Mouse (Mus musculus): Measurements from ENCODE around the gene Unc5b. TPM values are rescaled to one million over a fixed set of nuclear protein-coding genes. Genes with fewer than 3 reads are reported as not detected.
"Not testable (repeated sequence)": the region's sequence is repeated elsewhere in the genome, so short reads cannot be mapped to it uniquely, and the experiment has no call there.

Unc5b gene
- polyA plus RNA-seq (2015; fragmentation: Nextera tagmentation; extraction: Ambion mirVana): 2.8 and 2.9 TPM in 2 replicates

DNA sequence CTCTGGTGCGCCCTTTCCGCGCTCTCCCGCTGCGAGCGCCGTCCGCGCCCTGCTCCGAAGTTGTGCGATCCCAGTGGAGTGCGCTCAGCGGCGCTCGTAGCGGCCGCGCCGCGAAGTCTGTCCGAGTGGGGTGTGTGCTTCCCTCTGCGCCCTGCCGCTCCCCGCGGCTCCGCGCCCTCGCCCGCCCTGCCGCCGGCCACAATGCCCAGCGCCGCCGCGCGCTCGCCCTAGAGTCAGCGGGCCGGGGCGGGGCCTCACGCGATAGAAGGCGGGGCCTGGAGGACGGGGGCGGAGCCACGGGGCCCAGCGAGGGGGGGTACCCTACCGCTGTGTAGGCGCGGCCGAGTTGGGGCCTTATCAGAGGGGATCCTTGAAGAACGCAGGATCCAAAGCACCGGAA lies at the start of gene Unc5b:
Gene Unc5b (minus strand): TSS at position 203 of the 400 bp plus-strand sequence.
- peak; percentile 93 for ATAC-seq (replicated peaks)
- Histone ChIP-seq H3K4me1 (peaks cover 43% of the 10 kb centered on the region), H3K4me2 (peak within 1 kb of the TSS; percentile 96), H3K9ac (peak within 1 kb of the TSS; percentile 51), H3K4me3 (peak within 1 kb of the TSS; percentile 59), H3K9me3 (no peaks in the 10 kb centered on the region), H3K27ac (peak within 1 kb of the TSS; percentile 44; the same call in 1 of the 2 replicates), H3K36me3 (replicated peaks) (no peaks in the 10 kb centered on the region), H3K27me3 (replicated peaks) (peaks cover 62% of the 10 kb centered on the region)
- WGBS: under 1% methylated on average over 46 of the region's 53 CpGs

DNA sequence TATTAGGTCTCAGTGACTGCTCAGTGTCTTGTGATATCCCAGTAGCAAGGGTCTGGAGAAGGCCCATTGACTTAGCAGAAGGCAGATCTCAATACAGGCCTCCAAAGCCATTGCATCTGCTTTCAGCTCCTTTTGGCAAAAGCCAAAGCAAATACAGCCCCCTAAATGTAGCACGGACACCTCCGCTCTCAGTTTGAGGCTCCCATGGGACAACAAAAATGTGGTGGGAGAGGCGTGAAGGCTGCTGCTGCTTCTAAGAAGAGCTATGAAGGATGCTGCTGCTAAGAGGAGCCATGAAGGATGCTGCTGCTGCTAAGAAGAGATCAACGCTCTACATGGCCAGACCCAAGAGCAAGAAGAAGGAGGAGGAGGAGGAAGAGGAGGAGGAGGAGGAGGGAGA lies 48.4 kb upstream of the Unc5b start:
- H3K27ac ChIP-seq: no peak overlapping the region
- H3K27me3 ChIP-seq (replicated peaks): no peaks in the 10 kb centered on the region
- no peak for ATAC-seq (replicated peaks)
- H3K4me3 ChIP-seq: no peak overlapping the region
- H3K9ac ChIP-seq: no peak overlapping the region
- no peaks in the 10 kb centered on the region for H3K9me3 ChIP-seq
- no peaks in the 10 kb centered on the region for H3K4me1 ChIP-seq
- WGBS: 91% methylated on average over 4 of the region's 4 CpGs
- H3K36me3 ChIP-seq (replicated peaks): no peaks in the 10 kb centered on the region
- no peak overlapping the region for H3K4me2 ChIP-seq

DNA sequence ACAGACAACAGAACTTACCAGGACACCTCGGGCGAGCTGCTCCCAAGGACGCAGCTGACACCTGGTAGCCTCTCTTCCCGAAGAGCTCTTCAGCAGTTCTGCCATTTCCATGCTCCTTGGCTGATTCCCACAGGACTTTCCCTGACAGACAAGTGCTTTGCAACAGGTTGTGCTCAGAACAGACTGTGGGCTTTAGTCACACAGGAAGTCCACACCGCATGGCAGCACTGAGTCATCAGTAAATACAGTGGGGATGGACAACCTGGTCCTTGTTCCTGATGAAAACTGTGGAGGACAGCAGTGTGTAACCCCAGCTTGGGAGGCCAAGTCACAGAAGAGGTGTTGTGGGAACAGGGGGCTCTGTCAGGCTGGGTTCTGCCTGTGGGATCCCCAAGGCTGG lies 45.7 kb upstream of the Unc5b start:
- WGBS: 87% methylated on average over 5 of the region's 5 CpGs
- no peak for ATAC-seq (replicated peaks)
- H3K4me1 ChIP-seq: no peaks in the 10 kb centered on the region
- H3K36me3 ChIP-seq (replicated peaks): no peaks in the 10 kb centered on the region
- H3K9ac ChIP-seq: no peak overlapping the region
- no peaks in the 10 kb centered on the region for H3K9me3 ChIP-seq
- no peak overlapping the region for H3K4me2 ChIP-seq
- H3K27ac ChIP-seq: no peak overlapping the region
- no peak overlapping the region for H3K4me3 ChIP-seq
- no peaks in the 10 kb centered on the region for H3K27me3 ChIP-seq (replicated peaks)

GRCm38 (mm10) chr10:60875011-60875410 lies 43.6 kb upstream of the Unc5b start:
- Histone ChIP-seq H3K36me3 (replicated peaks) (no peaks in the 10 kb centered on the region), H3K27me3 (replicated peaks) (no peaks in the 10 kb centered on the region), H3K27ac (no peak overlapping the region), H3K9me3 (no peaks in the 10 kb centered on the region), H3K4me3 (no peak overlapping the region), H3K9ac (no peak overlapping the region), H3K4me2 (no peak overlapping the region), H3K4me1 (no peaks in the 10 kb centered on the region)
- no peak for ATAC-seq (replicated peaks)
- WGBS: 98% methylated on average over 1 of the region's 1 CpGs

DNA sequence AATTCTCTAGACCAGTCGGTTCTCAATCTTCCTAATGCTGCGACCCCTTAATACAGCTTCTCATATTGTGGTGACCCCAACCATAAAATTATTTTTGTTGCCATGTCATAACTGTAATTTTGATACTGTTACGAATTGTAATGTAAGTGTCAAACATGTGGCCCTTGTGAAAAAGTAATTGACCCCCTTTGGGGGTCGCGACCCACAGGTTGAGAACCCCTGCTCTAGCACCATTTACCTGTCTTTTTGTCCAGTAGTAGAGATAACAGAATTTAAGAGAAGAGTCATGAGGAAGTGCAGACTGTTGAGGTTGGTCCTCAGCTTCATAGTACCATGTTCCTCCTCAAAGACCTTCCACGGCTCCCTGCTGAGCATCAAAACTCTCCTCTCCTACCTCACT lies 31.9 kb upstream of the Unc5b start:
- Histone ChIP-seq H3K27ac (no peak overlapping the region), H3K4me2 (no peak overlapping the region), H3K4me3 (no peak overlapping the region), H3K9me3 (no peaks in the 10 kb centered on the region), H3K9ac (no peak overlapping the region), H3K36me3 (replicated peaks) (no peaks in the 10 kb centered on the region), H3K27me3 (replicated peaks) (no peaks in the 10 kb centered on the region), H3K4me1 (0 out of 2 replicates have a peak, but pooled peaks cover 10% of the 10 kb centered on the region)
- WGBS: 80% methylated on average over 6 of the region's 6 CpGs
- ATAC-seq (replicated peaks): no peak

DNA sequence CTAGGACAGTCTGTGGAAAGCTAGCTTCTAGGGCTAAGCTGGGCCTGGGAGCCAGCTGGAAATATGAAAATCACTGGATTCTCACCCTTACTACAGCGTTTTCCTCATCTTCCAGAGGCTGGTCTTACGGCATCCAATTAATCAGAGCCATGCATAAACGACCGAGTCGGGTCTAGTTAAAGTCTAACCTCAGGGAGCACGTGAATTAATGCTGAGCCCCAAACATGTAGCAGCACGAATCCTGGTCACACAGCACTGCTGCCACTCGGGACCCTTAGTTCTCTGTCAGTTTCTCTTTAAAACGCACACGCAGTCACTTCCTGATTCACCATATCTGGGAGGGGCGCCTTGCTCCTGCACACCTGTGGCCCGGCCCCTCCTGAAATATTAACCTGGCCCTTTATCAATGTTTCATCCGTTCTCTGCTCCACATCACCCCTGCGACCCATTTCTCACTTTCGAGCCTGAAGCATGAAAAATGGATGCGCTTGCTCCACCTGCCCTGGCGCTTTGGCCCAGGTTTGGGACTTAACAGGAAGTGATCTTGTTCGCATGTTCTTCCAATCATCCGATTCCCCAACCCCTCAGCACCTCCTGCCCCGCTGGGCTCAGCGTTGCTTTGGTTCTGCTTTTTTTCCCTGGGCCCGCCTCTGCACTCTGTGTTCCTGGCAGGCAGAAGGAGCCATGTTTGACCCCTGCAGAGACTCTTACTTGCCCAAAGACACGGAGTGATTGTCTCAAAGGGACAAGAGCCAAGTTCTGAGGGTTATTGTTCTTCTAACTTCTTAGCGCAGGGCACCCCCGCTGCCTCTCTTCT lies 31.3 kb upstream of the Unc5b start:
- no peak for ATAC-seq (replicated peaks)
- Histone ChIP-seq H3K36me3 (replicated peaks) (no peaks in the 10 kb centered on the region), H3K27ac (no peak overlapping the region), H3K9me3 (no peaks in the 10 kb centered on the region), H3K9ac (no peak overlapping the region), H3K27me3 (replicated peaks) (no peaks in the 10 kb centered on the region), H3K4me2 (no peak overlapping the region), H3K4me3 (no peak overlapping the region), H3K4me1 (0 out of 2 replicates have a peak, but pooled peaks cover 10% of the 10 kb centered on the region)
- 58% methylated on average over 25 of the region's 25 CpGs for WGBS

GRCm38 (mm10) chr10:60845271-60845670 lies 13.9 kb upstream of the Unc5b start:
- H3K4me1 ChIP-seq; H3K4me3 ChIP-seq; H3K27me3 ChIP-seq (replicated peaks); H3K9me3 ChIP-seq; H3K27ac ChIP-seq; H3K36me3 ChIP-seq (replicated peaks); H3K4me2 ChIP-seq; ATAC-seq (replicated peaks); H3K9ac ChIP-seq: not testable (repeated sequence)

- Histone ChIP-seq H3K36me3 (replicated peaks) (no peaks in the 10 kb centered on the region), H3K4me1 (no peaks in the 10 kb centered on the region), H3K9me3 (no peaks in the 10 kb centered on the region), H3K4me2 (peak overlapping the region; percentile 10; the same call in 1 of the 2 replicates), H3K4me3 (no peak overlapping the region), H3K9ac (no peak overlapping the region), H3K27me3 (replicated peaks) (peaks cover 13% of the 10 kb centered on the region; the same call in 1 of the 2 replicates), H3K27ac (no peak overlapping the region)
- 49% methylated on average over 19 of the region's 19 CpGs for WGBS
- ATAC-seq (replicated peaks): no peak
Measured at GRCm38 (mm10) chr10:60838816-60839215, 7.4 kb upstream of the Unc5b start.

GRCm38 (mm10) chr10:60834949-60835348 lies 3.6 kb upstream of the Unc5b start:
- H3K27ac ChIP-seq: no peak overlapping the region
- no peaks in the 10 kb centered on the region for H3K9me3 ChIP-seq
- peaks cover 38% of the 10 kb centered on the region for H3K27me3 ChIP-seq (replicated peaks)
- no peaks in the 10 kb centered on the region for H3K36me3 ChIP-seq (replicated peaks)
- no peak for ATAC-seq (replicated peaks)
- H3K4me2 ChIP-seq: no peak overlapping the region
- peaks cover 19% of the 10 kb centered on the region for H3K4me1 ChIP-seq
- whole genome bisulfite sequencing: 4% methylated on average over 13 of the region's 13 CpGs
- no peak overlapping the region for H3K4me3 ChIP-seq
- H3K9ac ChIP-seq: no peak overlapping the region

- Histone ChIP-seq H3K36me3 (replicated peaks) (no peaks in the 10 kb centered on the region), H3K4me3 (no peak overlapping the region), H3K27me3 (replicated peaks) (peaks cover 58% of the 10 kb centered on the region), H3K27ac (no peak overlapping the region), H3K9ac (no peak overlapping the region), H3K4me2 (no peak overlapping the region), H3K4me1 (peaks cover 30% of the 10 kb centered on the region), H3K9me3 (no peaks in the 10 kb centered on the region)
- 80% methylated on average over 12 of the region's 12 CpGs for WGBS
- no peak for ATAC-seq (replicated peaks)
Measured at GRCm38 (mm10) chr10:60832664-60833173, 1.3 kb upstream of the Unc5b start.

- ATAC-seq (replicated peaks): peak; percentile 18; the same call in 1 of the 2 replicates
- peak overlapping the region; percentile 44; the same call in 1 of the 2 replicates for H3K27ac ChIP-seq
- no peaks in the 10 kb centered on the region for H3K9me3 ChIP-seq
- H3K4me1 ChIP-seq: peaks cover 47% of the 10 kb centered on the region
- peak overlapping the region; percentile 59 for H3K4me3 ChIP-seq
- peak overlapping the region; percentile 51 for H3K9ac ChIP-seq
- H3K4me2 ChIP-seq: peak overlapping the region; percentile 96
- under 1% methylated on average over 73 of the region's 78 CpGs for WGBS
- peaks cover 62% of the 10 kb centered on the region for H3K27me3 ChIP-seq (replicated peaks)
- H3K36me3 ChIP-seq (replicated peaks): no peaks in the 10 kb centered on the region
Measured at GRCm38 (mm10) chr10:60830556-60831350, 628 bp downstream of the Unc5b start.

GRCm38 (mm10) chr10:60830000-60830399 lies 1.4 kb downstream of the Unc5b start:
- no peak for ATAC-seq (replicated peaks)
- H3K27ac ChIP-seq: no peak overlapping the region
- H3K27me3 ChIP-seq (replicated peaks): peaks cover 56% of the 10 kb centered on the region
- no peaks in the 10 kb centered on the region for H3K9me3 ChIP-seq
- peak overlapping the region; percentile 59 for H3K4me3 ChIP-seq
- under 1% methylated on average over 11 of the region's 11 CpGs for WGBS
- H3K9ac ChIP-seq: peak overlapping the region; percentile 51; the same call in 1 of the 2 replicates
- peak overlapping the region; percentile 96 for H3K4me2 ChIP-seq
- H3K36me3 ChIP-seq (replicated peaks): no peaks in the 10 kb centered on the region
- peaks cover 47% of the 10 kb centered on the region for H3K4me1 ChIP-seq

Measured in midbrain, embryonic 15.5 days (tissue).